Mouse (Mus musculus): ENCODE results near the gene Efhd1. TPM values are rescaled to one million over a fixed set of nuclear protein-coding genes. Genes with fewer than 3 reads are reported as not detected.

The Efhd1 gene
- polyA plus RNA-seq, 1 experiment from 2014 or later: 0.89 TPM

DNA sequence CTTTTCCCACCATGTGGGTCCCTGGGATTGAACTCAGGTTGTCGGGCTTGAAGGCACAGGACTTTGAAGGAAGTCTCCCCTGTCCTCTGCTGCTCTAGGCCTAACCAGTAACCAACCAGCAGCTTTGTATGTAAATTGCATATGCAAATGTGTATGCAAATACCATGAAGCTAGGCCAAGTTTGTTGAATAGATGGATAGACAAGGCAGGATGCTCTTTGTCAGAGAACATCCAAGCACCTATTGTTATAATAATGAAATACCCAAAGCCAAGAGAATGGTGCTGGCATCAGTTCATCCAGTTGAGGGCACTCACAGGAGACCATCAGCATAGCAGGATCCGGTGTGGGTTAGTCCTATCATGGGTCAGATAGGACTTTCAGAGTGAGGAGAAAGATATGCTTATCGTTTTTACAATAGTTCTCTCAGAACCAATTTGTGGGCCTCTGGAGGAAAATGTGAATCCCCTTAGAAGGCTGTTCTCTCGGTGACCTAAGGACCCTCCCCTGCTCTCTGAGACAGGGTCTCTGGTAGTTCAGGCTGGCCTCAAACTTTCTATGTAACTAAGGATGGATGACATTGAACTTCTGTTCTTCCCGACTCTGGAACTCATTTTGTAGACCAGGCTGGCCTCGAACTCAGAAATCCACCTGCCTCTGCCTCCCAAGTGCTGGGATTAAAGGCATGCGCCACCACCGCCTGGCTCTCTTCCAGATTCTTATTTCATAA is 49.8 kb downstream of the Efhd1 start:
- H3K9ac ChIP-seq: no peak overlapping the region
- no peak overlapping the region for H3K27ac ChIP-seq
- no peak overlapping the region for H3K4me3 ChIP-seq
- H3K9me3 ChIP-seq: 0 out of 2 replicates have a peak, but pooled peaks cover 3% of the 10 kb centered on the region
- 86% methylated on average over 8 of the region's 8 CpGs for WGBS
- ATAC-seq (ENCODE audit: low FRiP score, low read depth): no peak
- H3K36me3 ChIP-seq: no peaks in the 10 kb centered on the region
- H3K27me3 ChIP-seq: no peaks in the 10 kb centered on the region
- no peak overlapping the region for H3K4me2 ChIP-seq (replicated peaks)
- H3K4me1 ChIP-seq: no peaks in the 10 kb centered on the region

DNA sequence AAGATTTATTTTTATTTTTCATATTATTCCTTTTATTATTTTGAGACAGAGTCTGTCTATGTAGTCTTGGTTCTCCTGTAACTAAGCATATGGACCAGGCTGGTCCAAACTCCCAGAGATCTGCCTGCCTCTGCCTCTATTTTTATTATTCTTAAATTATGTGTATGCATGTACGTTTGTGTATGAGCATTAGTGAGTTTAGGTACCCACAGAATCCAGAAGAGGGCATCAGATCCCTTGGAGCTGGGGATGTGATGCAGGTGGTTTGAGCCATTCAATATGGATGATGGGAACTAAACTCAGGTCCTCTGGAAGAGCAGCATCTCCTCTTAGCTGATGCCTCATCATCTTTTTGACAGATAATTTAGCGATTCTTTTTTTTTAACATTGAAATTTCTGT is 51.3 kb downstream of the Efhd1 start:
- Histone ChIP-seq H3K4me1 (no peaks in the 10 kb centered on the region), H3K4me3 (no peak overlapping the region), H3K36me3 (no peaks in the 10 kb centered on the region), H3K9ac (no peak overlapping the region), H3K9me3 (peaks cover 15% of the 10 kb centered on the region), H3K27ac (no peak overlapping the region), H3K4me2 (replicated peaks) (no peak overlapping the region), H3K27me3 (no peaks in the 10 kb centered on the region)
- no peak for ATAC-seq (ENCODE audit: low FRiP score, low read depth)
- 87% methylated on average over 2 of the region's 2 CpGs for WGBS

DNA sequence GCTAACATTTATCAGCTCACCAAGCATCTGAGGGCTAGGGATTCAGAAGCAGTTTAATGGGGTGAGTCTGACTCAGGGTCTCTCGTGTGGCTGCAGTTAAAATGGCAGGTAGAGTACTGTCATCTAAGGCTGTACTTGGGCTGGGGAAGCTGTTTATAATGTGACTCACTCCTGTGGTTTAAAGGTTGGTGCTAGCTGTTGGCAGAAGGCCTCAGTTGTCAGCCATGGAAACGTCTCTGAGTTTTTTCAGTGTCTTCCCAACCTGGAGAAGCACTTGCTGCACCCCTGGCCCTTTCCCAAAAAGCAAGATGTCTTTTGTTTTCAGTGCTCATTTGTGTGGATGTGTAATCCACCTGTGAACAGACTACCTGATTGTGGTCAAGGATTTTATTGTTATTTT is 51.7 kb downstream of the Efhd1 start:
- no peak overlapping the region for H3K27ac ChIP-seq
- H3K36me3 ChIP-seq: peaks cover under 1% of the 10 kb centered on the region; the same call in 1 of the 2 replicates
- WGBS: 69% methylated on average over 2 of the region's 2 CpGs
- no peaks in the 10 kb centered on the region for H3K27me3 ChIP-seq
- H3K9me3 ChIP-seq: peaks cover 19% of the 10 kb centered on the region
- no peak overlapping the region for H3K9ac ChIP-seq
- H3K4me2 ChIP-seq (replicated peaks): no peak overlapping the region
- H3K4me1 ChIP-seq: no peaks in the 10 kb centered on the region
- no peak for ATAC-seq (ENCODE audit: low FRiP score, low read depth)
- H3K4me3 ChIP-seq: no peak overlapping the region

DNA sequence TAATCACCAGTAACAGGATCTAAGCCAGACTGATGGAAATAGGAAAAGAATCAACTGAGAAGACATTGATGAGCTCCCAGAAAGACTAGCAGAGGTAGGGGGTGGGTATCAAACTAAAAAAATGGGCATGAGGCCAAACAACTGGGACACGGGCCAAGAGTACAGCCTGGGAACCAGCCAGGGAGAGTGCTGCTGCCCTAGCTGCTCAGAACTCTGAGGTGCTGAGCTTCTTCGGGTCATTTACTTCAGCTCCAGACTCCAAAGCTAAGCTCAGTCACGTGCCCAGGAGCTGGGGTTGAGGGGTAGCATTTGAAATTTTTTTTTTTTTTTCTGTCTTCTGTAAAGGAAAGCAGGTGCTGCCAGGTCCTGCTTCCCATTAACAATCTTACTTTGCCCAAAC is 52.5 kb downstream of the Efhd1 start:
- no peaks in the 10 kb centered on the region for H3K27me3 ChIP-seq
- WGBS: 31% methylated on average over 3 of the region's 3 CpGs
- peaks cover 27% of the 10 kb centered on the region for H3K9me3 ChIP-seq
- no peak overlapping the region for H3K9ac ChIP-seq
- H3K4me3 ChIP-seq: no peak overlapping the region
- ATAC-seq (ENCODE audit: low FRiP score, low read depth): no peak
- no peaks in the 10 kb centered on the region for H3K4me1 ChIP-seq
- no peak overlapping the region for H3K27ac ChIP-seq
- H3K36me3 ChIP-seq: peaks cover 3% of the 10 kb centered on the region; the same call in 1 of the 2 replicates
- H3K4me2 ChIP-seq (replicated peaks): no peak overlapping the region

DNA sequence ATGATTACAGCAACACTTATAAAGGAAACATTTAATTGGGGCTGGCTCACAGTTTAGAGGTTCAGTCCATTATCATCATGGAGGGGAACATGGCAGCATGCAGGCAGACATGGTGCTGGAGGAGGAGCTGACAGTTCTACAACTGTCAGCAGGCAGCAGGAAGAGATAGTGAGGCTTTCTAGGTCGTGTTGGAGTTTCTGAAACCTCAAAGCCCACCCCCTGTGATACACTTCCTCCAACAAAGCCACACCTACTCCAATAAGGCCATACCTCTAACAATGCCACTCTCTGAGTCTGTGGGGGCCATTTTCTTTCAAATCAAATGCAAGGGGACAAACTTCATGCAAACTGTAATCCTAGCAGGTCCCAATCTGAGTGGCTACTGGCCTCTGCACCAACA is 56.9 kb downstream of the Efhd1 start:
- no peak for ATAC-seq (ENCODE audit: low FRiP score, low read depth)
- H3K4me1 ChIP-seq: no peaks in the 10 kb centered on the region
- 7% methylated on average over 1 of the region's 1 CpGs for WGBS

DNA sequence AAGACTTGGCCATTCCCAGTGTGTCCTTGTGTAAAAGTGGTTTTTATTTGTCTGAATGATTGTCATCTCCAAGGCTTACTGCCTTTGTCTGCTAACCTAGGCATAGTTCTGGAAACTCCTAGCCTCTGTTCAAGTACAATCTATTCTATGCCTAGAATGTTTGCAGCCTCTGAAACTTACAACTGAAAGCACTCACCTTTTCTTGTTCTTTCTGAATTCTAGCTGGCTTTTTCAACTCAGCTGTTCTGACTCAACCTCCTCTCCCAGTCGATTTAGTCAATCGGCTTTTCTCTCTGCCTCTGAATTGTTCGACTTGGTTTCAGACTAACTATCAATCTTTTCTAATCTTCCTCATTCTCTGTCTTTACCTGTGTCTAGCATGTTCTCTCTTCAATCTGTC is 58.6 kb downstream of the Efhd1 start:
- ATAC-seq (ENCODE audit: low FRiP score, low read depth): no peak
- WGBS: 93% methylated on average over 3 of the region's 3 CpGs
- no peak overlapping the region for H3K4me2 ChIP-seq (replicated peaks)

More for the DNA sequence above, 56.9 kb downstream of the Efhd1 start:
- Histone ChIP-seq H3K9me3 (peaks cover 29% of the 10 kb centered on the region), H3K9ac (no peak overlapping the region), H3K36me3 (peaks cover 3% of the 10 kb centered on the region; the same call in 1 of the 2 replicates), H3K27me3 (no peaks in the 10 kb centered on the region), H3K27ac (no peak overlapping the region), H3K4me2 (replicated peaks) (no peak overlapping the region), H3K4me3 (no peak overlapping the region)

DNA sequence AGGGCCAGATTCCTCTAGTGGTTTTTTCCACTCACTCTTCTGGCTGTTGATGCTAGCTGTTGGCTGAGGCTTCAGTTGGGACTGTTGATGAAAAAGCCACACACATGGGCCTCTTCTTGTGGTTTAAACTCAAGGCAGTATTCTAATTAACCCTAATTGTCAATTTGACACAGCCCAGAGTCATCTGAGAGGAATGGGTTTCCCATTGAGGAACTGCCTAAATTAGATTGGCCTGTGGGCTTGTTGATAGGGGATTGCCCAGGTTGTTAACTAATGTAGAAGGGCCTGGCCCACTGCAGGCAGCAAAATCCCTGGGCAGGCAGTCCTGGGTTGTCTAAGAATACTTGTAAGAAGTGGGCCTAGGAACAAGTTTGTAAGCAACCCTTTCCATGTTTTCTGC is 60.5 kb downstream of the Efhd1 start:
- H3K27me3 ChIP-seq: no peaks in the 10 kb centered on the region
- no peak overlapping the region for H3K4me2 ChIP-seq (replicated peaks)
- H3K27ac ChIP-seq: no peak overlapping the region
- peaks cover 19% of the 10 kb centered on the region for H3K9me3 ChIP-seq
- H3K9ac ChIP-seq: no peak overlapping the region
- ATAC-seq (ENCODE audit: low FRiP score, low read depth): no peak
- peaks cover 3% of the 10 kb centered on the region; the same call in 1 of the 2 replicates for H3K36me3 ChIP-seq
- H3K4me3 ChIP-seq: no peak overlapping the region
- H3K4me1 ChIP-seq: peaks cover 13% of the 10 kb centered on the region

More for the DNA sequence above, 58.6 kb downstream of the Efhd1 start:
- H3K4me1 ChIP-seq: 0 out of 2 replicates have a peak, but pooled peaks cover under 1% of the 10 kb centered on the region
- peaks cover 29% of the 10 kb centered on the region for H3K9me3 ChIP-seq
- H3K27ac ChIP-seq: no peak overlapping the region
- H3K27me3 ChIP-seq: no peaks in the 10 kb centered on the region
- no peak overlapping the region for H3K4me3 ChIP-seq
- H3K36me3 ChIP-seq: peaks cover 3% of the 10 kb centered on the region; the same call in 1 of the 2 replicates
- no peak overlapping the region for H3K9ac ChIP-seq

DNA sequence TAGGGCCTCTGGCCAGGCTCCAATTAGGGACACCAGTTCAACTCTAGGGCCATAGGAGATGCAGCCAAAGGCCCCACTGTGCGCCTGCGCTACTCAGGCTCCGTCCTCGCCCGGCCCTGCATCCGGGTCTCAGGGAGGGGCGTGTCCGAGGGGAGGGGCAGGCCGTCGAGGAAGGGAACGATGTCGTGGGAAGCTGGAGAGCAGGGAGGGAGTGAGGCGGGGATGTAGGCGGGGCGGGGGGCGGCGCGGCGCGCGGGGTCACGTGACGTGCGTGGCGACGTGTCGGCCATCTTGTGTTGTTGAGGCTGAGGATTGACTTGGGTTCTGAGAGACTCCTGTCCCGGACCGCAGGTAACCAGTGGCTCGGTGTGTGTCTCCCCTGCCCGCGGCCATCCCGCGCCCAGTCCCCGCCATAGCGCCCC is 62.6 kb downstream of the Efhd1 start, which contains the start of gene Gigyf2:
Gene Gigyf2 (plus strand): TSS at position 257 of the 422 bp plus-strand sequence.
- Histone ChIP-seq H3K9me3 (0 out of 2 replicates have a peak, but pooled peaks cover under 1% of the 10 kb centered on the region), H3K9ac (peak within 1 kb of the TSS; percentile 97), H3K4me2 (replicated peaks) (peak within 1 kb of the TSS; percentile 79), H3K27me3 (no peaks in the 10 kb centered on the region), H3K27ac (peak within 1 kb of the TSS; percentile 94), H3K4me3 (peak within 1 kb of the TSS; percentile 91), H3K4me1 (peaks cover 13% of the 10 kb centered on the region), H3K36me3 (peaks cover 5% of the 10 kb centered on the region)
- ATAC-seq (ENCODE audit: low FRiP score, low read depth): peak; percentile 97
- WGBS: under 1% methylated on average over 36 of the region's 36 CpGs

DNA sequence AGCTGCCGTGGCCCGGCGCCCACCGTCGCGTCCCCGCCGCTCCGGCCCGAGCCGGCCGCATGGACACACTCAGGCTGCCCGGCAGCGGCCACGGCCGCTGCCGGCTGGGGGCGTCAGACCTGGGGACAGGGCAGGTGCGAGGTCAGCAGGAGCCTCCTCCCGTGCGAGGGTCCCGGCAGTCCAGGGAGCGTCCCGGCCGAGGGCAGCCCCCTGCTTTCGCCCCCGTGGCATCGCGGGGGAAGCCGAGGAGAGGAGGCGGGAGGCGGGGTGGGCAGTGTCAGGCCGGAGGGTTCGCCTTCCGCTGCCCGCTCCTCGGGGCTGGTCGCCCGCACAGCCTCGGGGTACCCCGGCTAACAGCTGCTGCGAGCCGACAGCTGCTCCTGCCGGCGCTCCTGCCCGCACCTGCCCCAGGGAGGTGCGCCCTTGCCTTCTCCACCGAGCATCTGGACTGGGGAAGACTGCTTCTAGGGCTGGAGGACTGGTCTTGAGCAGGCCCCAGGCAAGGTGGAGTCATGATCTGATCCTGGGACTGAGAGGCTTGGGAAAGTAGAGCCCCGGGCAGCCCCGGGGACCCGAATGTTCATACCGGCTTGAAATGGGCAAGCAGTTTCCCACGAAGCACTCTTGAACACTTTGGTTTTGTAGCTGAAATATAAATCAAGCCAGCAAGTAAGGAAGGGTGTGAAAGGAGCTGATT is 63.1 kb downstream of the Efhd1 start:
- H3K4me1 ChIP-seq: peaks cover 13% of the 10 kb centered on the region
- ATAC-seq (ENCODE audit: low FRiP score, low read depth): peak; percentile 89
- WGBS: under 1% methylated on average over 40 of the region's 53 CpGs
- H3K36me3 ChIP-seq: peaks cover 7% of the 10 kb centered on the region
- peak overlapping the region; percentile 97 for H3K9ac ChIP-seq
- peak overlapping the region; percentile 94 for H3K27ac ChIP-seq
- no peaks in the 10 kb centered on the region for H3K9me3 ChIP-seq
- peak overlapping the region; percentile 79 for H3K4me2 ChIP-seq (replicated peaks)
- peak overlapping the region; percentile 91 for H3K4me3 ChIP-seq
- no peaks in the 10 kb centered on the region for H3K27me3 ChIP-seq

DNA sequence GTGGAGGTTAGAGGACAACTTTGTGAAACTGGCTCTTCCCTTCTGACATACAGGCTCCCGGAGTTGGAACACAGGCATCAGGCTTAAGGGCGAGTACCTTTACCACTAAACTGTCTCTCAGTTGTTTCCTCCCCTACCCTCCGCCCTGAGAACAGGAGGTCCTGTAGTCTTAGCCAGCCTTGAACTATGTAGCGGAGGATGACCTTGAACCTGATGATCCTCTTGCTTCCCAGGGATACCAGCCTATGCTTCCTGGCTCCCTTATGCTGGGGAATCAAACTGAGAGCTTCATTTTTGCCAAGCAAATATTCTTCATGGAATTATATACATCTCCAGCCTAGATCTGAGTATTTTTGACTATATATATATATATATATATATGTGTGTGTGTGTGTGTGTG is 67.6 kb downstream of the Efhd1 start:
- no peaks in the 10 kb centered on the region for H3K9me3 ChIP-seq
- ATAC-seq (ENCODE audit: low FRiP score, low read depth): no peak
- H3K4me2 ChIP-seq (replicated peaks): no peak overlapping the region
- H3K27me3 ChIP-seq: no peaks in the 10 kb centered on the region
- 93% methylated on average over 4 of the region's 4 CpGs for WGBS
- H3K9ac ChIP-seq: no peak overlapping the region
- H3K4me1 ChIP-seq: peaks cover 13% of the 10 kb centered on the region
- peaks cover 41% of the 10 kb centered on the region for H3K36me3 ChIP-seq
- no peak overlapping the region for H3K4me3 ChIP-seq
- no peak overlapping the region for H3K27ac ChIP-seq

DNA sequence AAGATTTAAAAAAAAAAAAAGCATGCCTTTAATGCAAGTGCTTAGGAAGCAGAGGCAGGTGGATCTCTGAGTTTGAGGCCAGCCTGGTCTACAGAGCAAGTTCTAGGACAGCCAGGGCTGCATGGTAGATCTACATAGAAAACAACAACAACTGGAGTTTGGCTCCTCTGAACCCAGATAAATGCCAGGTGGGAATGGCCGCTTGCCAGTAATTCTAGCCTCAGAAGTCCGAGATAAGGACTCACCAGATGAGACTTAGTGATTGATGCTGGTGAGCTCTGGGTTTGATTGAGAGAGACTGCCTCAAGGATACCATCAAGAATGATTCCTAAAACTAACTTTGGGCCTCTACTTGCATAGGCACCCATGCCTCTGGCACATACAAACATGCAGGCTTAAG is 86.4 kb downstream of the Efhd1 start:
- Histone ChIP-seq H3K4me2 (replicated peaks) (no peak overlapping the region), H3K27ac (no peak overlapping the region), H3K9ac (no peak overlapping the region), H3K36me3 (peaks cover 32% of the 10 kb centered on the region), H3K4me3 (no peak overlapping the region), H3K27me3 (no peaks in the 10 kb centered on the region), H3K4me1 (no peaks in the 10 kb centered on the region), H3K9me3 (no peaks in the 10 kb centered on the region)
- no peak for ATAC-seq (ENCODE audit: low FRiP score, low read depth)
- WGBS: 84% methylated on average over 2 of the region's 2 CpGs

DNA sequence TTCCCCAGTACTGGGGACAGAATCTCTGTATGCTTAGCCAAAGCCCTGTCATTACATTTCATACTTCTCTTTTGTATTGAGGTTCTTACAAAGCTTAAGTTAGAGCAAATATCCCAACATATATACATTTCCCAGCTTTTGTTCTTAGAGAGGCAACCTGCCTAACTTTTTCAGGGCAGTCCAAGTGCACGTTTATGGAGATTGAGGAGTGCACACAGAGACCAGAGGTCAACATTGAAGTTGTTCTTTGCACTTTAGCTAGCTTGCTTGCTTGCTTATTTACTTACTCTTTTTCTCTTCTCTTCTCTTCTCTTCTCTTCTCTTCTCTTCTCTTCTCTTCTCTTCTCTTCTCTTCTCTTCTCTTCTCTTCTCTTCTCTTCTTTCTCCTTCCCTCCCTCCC is 96.1 kb downstream of the Efhd1 start:
- no peaks in the 10 kb centered on the region for H3K9me3 ChIP-seq
- H3K27ac ChIP-seq: no peak overlapping the region
- ATAC-seq (ENCODE audit: low FRiP score, low read depth): no peak
- H3K36me3 ChIP-seq: peaks cover 17% of the 10 kb centered on the region
- no peak overlapping the region for H3K4me2 ChIP-seq (replicated peaks)
- WGBS: 65% methylated on average over 1 of the region's 1 CpGs
- no peak overlapping the region for H3K4me3 ChIP-seq
- no peak overlapping the region for H3K9ac ChIP-seq
- no peaks in the 10 kb centered on the region for H3K4me1 ChIP-seq
- no peaks in the 10 kb centered on the region for H3K27me3 ChIP-seq
